Mouse (Mus musculus): ENCODE measurements around the gene Gm5617. TPM values are rescaled to one million over a fixed set of nuclear protein-coding genes. Genes with fewer than 3 reads are reported as not detected.
A peak's percentile ranks its signal among the peaks of the same experiment; 100 is the strongest.
"Not testable (repeated sequence)": the region's sequence is repeated elsewhere in the genome, so short reads cannot be mapped to it uniquely, and the experiment has no call there.

The Gm5617 gene
- total RNA-seq, 2 experiments from 2014 or later, result 3.4 to 5.2 TPM

GRCm38 (mm10) chr9:48481214-48482134 lies 13.8 kb upstream of the Gm5617 start:
- ATAC-seq (replicated peaks; ENCODE audit: low FRiP score, poor library complexity, severe bottlenecking), result no peak

- ATAC-seq (replicated peaks; ENCODE audit: low FRiP score, poor library complexity, severe bottlenecking), result peak; percentile 58
Observed at GRCm38 (mm10) chr9:48495548-48495932, 298 bp downstream of the Gm5617 start.

- no peak for ATAC-seq (replicated peaks; ENCODE audit: low FRiP score, poor library complexity, severe bottlenecking)
Observed at GRCm38 (mm10) chr9:48501192-48501591, 6.0 kb downstream of the Gm5617 start.

DNA sequence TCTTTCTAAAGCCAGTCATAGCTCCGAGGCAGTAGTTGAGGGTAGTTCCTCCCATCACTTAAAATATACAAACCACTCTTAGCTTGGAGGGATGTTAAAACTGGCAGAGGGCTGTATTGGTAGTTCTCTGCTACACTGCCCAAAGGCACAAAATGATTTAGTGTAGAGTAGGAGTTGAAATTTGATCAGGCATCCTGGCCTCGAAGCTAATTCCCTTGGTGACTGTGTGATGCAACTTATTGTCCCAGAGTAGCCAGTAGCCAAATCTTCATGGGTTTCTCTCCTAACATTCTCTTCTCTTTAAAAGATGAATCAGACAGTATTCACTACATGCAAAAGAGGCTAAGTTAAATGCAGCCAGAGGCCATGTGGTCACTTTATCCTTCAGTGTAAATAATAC lies 7.8 kb downstream of the Gm5617 start:
- ATAC-seq (replicated peaks; ENCODE audit: low FRiP score, poor library complexity, severe bottlenecking), result no peak

DNA sequence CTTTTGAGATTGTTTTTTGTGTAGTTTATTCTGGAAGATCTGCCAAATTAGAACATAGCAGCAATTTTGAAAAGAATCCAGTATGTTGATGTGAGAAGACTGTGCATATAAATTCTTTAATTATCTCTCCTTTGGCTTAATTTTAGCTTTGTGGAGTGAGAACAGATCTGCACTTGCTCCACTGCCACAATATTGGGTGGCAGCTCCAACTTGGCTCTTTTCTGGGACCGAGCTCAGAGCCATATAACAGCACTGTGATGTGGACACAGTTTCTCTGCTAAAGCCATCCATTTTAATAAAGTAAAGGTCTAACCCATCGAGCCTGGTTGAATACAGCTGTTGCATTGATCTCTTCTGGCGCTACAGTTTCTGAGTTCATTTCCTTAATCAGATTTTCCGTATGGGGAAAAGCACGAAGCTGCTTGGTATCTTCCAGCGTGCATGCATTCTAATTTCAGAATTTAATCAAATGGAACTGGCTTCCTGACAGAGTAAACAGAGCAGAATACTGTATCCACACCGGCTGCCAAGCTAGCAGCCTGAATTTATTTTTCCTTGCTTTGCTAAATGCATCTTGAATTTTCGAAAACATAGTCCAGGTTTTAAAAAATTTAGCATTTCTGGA lies 9.6 kb downstream of the Gm5617 start:
- no peak for ATAC-seq (replicated peaks; ENCODE audit: low FRiP score, poor library complexity, severe bottlenecking)

DNA sequence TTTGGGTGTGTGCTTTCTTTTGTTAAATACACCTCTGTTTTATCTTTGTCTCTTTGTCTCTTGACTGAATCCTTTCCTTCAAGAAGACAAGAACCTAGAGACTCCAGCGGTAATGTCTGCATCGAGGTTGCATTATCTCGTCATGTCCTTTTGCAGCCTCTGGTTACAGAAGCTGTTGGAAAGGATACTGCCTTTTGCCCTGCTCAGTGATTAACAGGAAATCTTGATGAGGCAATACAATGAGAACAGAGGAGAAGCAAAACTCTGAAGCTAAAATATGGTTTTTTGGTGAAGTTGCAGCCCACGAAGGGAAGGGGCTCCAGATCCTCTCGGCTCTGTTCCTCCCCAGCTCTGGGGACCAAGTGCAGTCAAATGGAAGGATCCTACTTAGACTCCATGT lies 14.9 kb downstream of the Gm5617 start:
- no peak for ATAC-seq (replicated peaks; ENCODE audit: low FRiP score, poor library complexity, severe bottlenecking)

- no peak for ATAC-seq (replicated peaks; ENCODE audit: low FRiP score, poor library complexity, severe bottlenecking)
Observed at GRCm38 (mm10) chr9:48515332-48515731, 20.1 kb downstream of the Gm5617 start.

GRCm38 (mm10) chr9:48516615-48517371 lies 21.6 kb downstream of the Gm5617 start:
- no peak for ATAC-seq (replicated peaks; ENCODE audit: low FRiP score, poor library complexity, severe bottlenecking)

DNA sequence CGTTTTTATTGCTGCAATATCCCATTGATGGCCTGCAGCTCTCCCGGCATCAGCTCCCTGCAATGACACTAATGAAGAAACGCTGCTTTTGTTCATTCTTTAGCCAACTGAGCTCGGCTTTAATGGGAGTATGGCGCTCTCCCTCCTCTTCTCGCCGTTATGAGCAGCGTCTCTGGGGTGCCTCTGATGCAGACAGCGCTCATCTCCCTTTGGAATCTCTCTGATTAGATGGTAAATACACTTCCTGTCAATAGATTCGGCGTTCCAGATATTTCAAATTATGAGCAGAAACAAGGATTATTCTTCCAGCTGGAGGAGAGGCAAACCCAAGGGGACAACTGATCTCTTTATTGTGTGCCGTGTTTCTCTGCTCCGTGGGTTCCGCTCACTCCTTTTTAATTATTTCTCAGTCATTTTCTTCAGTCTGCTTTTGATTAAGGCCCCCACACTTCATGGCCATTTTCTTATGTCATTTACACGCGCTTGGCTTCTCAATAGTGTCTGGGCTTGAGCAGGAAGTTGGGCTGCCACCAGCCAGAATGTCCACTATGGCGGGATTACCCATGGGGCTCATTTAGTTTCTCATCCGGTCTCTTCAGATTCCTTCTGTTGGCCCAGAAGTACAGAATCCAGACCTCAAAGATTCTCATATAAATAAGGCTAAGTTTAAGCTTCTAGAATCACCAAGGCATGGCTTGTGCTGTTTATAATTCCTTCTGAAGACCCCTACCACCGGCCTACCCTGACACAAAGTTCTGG lies 22.3 kb downstream of the Gm5617 start:
- ATAC-seq (replicated peaks; ENCODE audit: low FRiP score, poor library complexity, severe bottlenecking), result no peak

GRCm38 (mm10) chr9:48520405-48520804 lies 25.2 kb downstream of the Gm5617 start:
- not testable (repeated sequence) for ATAC-seq (replicated peaks; ENCODE audit: low FRiP score, poor library complexity, severe bottlenecking)

DNA sequence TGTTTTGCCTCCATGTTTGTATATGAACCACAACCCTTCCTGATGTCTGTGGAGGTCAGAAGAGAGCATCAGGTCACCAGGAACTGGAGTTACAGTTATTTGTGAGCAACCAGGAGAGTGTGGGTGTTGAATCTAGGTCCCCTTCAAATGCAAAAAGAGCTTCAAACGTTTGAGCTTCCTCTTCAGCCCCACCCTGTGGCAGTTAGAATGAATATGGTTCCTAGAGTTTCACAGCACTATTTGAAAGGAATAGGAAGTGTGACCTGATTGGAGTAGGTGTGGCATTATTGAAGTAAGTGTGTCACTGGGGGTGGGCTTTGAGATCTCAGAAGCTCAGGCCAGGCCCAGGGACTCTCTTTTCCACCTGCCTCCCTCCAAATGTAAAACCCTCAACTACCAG lies 30.3 kb downstream of the Gm5617 start:
- no peak for ATAC-seq (replicated peaks; ENCODE audit: low FRiP score, poor library complexity, severe bottlenecking)

GRCm38 (mm10) chr9:48526520-48526919 lies 31.3 kb downstream of the Gm5617 start:
- no peak for ATAC-seq (replicated peaks; ENCODE audit: low FRiP score, poor library complexity, severe bottlenecking)

- no peak for ATAC-seq (replicated peaks; ENCODE audit: low FRiP score, poor library complexity, severe bottlenecking)
Observed at GRCm38 (mm10) chr9:48531294-48531693, 36.1 kb downstream of the Gm5617 start.

DNA sequence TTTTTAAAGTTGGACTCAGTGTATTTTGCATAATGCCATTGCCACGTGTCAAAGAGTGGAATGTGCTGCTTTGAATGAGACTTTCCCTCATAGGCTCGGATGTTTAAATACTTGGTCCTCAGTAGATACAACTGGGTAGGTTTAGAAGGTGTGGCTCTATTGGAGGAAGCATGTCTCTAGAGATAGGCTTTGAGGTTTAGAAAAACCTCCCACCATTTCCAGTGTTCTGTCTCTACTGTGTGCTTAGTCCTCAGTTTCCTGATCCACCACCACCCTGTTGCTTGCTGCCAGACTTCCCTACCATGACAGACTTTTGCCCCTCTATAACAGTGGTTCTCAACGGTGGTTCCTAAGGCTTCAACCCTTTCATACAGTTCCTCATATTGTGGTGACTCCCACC lies 37.0 kb downstream of the Gm5617 start:
- ATAC-seq (replicated peaks; ENCODE audit: low FRiP score, poor library complexity, severe bottlenecking), result no peak

DNA sequence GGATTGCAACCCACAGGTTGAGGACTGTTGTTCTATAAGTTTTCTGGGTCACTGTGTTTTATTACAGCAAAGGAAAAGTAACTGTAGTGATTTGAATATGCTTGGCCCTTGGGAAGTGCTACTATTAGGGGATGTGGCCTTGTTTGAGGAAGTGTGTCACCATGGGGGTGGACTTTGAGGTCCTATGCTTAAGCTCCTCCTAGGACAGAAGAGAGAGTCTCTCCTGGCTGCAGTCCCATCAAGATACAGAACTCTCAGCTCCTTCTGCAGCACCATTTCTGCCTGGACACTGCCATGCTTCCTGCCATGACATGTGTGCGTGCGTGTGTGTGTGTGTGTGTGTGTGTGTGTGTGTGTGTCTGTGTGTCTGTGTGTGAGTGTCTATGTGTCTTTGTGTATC lies 37.5 kb downstream of the Gm5617 start:
- ATAC-seq (replicated peaks; ENCODE audit: low FRiP score, poor library complexity, severe bottlenecking), result no peak

GRCm38 (mm10) chr9:48536414-48536813 lies 41.2 kb downstream of the Gm5617 start:
- ATAC-seq (replicated peaks; ENCODE audit: low FRiP score, poor library complexity, severe bottlenecking), result no peak

DNA sequence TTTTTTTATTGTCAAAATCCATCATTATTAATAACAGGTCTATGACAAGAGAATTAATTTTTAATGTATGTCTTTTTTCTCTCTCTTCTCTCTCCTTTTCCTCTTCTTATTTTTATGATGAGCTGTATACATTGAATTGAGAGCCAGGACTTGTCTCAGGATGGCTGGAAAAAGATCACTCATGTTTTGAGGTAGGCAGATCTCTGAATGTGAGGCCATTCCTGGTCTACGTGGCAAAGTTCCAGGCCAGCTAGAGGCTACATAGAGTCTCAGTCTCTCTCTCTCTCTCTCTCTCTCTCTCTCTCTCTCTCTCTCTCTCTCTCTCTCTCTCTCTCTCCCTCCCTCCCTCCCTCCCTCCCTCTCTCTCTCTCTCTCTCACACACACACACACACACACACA lies 42.4 kb downstream of the Gm5617 start:
- not testable (repeated sequence) for ATAC-seq (replicated peaks; ENCODE audit: low FRiP score, poor library complexity, severe bottlenecking)

- no peak for ATAC-seq (replicated peaks; ENCODE audit: low FRiP score, poor library complexity, severe bottlenecking)
Observed at GRCm38 (mm10) chr9:48538044-48538645, 42.9 kb downstream of the Gm5617 start.

- no peak for ATAC-seq (replicated peaks; ENCODE audit: low FRiP score, poor library complexity, severe bottlenecking)
Observed at GRCm38 (mm10) chr9:48538688-48539087, 43.4 kb downstream of the Gm5617 start.

Data from erythroid progenitor cell, adult 5-6 weeks (primary cell).